In the genomic region with DNA sequence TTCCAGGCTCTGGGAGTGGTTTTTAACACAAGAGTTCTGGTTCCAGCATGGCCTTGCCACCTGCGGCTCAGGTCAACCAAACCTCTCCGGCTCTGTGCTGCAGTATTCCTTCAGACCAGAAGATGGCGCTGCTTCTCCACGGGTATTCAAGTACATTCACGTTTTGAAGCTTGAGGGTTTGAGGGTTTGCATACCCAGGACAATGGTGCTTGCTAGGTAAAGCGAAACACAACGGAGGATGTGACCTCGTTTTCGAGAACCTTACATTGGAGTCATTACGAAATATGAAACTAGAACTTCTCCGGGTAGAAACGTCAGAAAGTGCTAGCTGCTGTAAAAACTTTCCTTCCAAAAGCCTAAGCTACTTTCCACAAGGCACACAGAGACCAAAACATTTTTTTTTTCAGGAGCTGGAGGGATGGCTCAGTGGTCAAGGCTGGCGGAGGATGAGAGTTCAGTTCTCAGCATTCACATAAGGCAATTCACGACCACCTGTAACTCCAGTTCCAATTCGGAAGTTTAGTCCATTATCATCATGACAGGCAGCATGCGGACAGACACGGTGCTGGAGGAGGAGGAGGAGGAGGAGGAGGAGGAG, we compare ENCODE assay signal across 8 mouse cellular contexts. TPM values are rescaled to one million over a fixed set of nuclear protein-coding genes. Genes with fewer than 3 reads are reported as not detected.
DNase-seq lines count a peak whose midpoint lies in the region; ATAC-seq and TF ChIP-seq lines count a peak whose summit lies in the region.

No protein-coding gene starts in this region.

- TF ChIP-seq POLR2A in heart, adult 2 months (IDR thresholded peaks at IDR 0.05; ENCODE audit: insufficient read depth, low read depth, low read length) = no peak
- TF ChIP-seq POLR2A in kidney, adult 2 months (IDR thresholded peaks at IDR 0.05; ENCODE audit: low read depth, low read length) = no peak
- TF ChIP-seq POLR2A in limb, embryonic 14.5 days (IDR thresholded peaks at IDR 0.05; ENCODE audit: borderline replicate concordance, extremely low read depth, insufficient read depth, insufficient read length) = no peak

- H3K9me3 ChIP-seq in embryonic facial prominence, embryonic 13.5 days = no peaks in the 10 kb centered on the region
- H3K9me3 ChIP-seq in limb, embryonic 14.5 days (ENCODE audit: control insufficient read depth, low read length) = no peaks in the 10 kb centered on the region
- no peaks in the 10 kb centered on the region for H3K9me3 ChIP-seq in midbrain, embryonic 16.5 days (replicated peaks; ENCODE audit: control insufficient read depth, low read length, poor library complexity, severe bottlenecking)

- H3K4me1 ChIP-seq in embryonic facial prominence, embryonic 13.5 days = peaks cover 9% of the 10 kb centered on the region
- peaks cover 2% of the 10 kb centered on the region for H3K4me1 ChIP-seq in heart, adult 2 months (ENCODE audit: control insufficient read depth, insufficient read depth, low read length)
- peaks cover 3% of the 10 kb centered on the region; the same call in 1 of the 2 replicates for H3K4me1 ChIP-seq in kidney, adult 2 months (ENCODE audit: control insufficient read depth, insufficient read depth, low read length)
- no peaks in the 10 kb centered on the region for H3K4me1 ChIP-seq in limb, embryonic 14.5 days (ENCODE audit: control insufficient read depth, insufficient read depth, low read length)
- peaks cover 3% of the 10 kb centered on the region; the same call in 1 of the 2 replicates for H3K4me1 ChIP-seq in midbrain, embryonic 16.5 days (ENCODE audit: control insufficient read depth, insufficient read depth, low read length)

- H3K4me2 ChIP-seq in embryonic facial prominence, embryonic 13.5 days = peak overlapping the region; percentile 56
- peak overlapping the region; percentile 47 for H3K4me2 ChIP-seq in limb, embryonic 14.5 days (replicated peaks; ENCODE audit: low read depth, low read length, severe bottlenecking)
- peak overlapping the region; percentile 47 for H3K4me2 ChIP-seq in midbrain, embryonic 16.5 days (ENCODE audit: low read length)

- intact Hi-C loops in heart, adult 2 months (cut with DNase I) = loop anchor here (2.0 kb wide), 2 partner anchors 229 to 855 kb away; no protein-coding TSS in a partner anchor

- H3K27ac ChIP-seq in embryonic facial prominence, embryonic 13.5 days = no peak overlapping the region
- H3K27ac ChIP-seq in heart, adult 2 months = no peak overlapping the region
- no peak overlapping the region for H3K27ac ChIP-seq in kidney, adult 2 months (ENCODE audit: insufficient read depth, low read depth, low read length)
- H3K27ac ChIP-seq in limb, embryonic 14.5 days (replicated peaks; ENCODE audit: low read depth, low read length) = no peak overlapping the region
- H3K27ac ChIP-seq in midbrain, embryonic 16.5 days (ENCODE audit: low read length) = no peak overlapping the region

- no peaks in the 10 kb centered on the region for H3K79me2 ChIP-seq in heart, adult 2 months (replicated peaks; ENCODE audit: control insufficient read depth, insufficient read depth, low read length)

- no peaks in the 10 kb centered on the region for H3K27me3 ChIP-seq in embryonic facial prominence, embryonic 13.5 days
- H3K27me3 ChIP-seq in heart, adult 2 months (ENCODE audit: control insufficient read depth, insufficient read depth, low read length) = no peaks in the 10 kb centered on the region
- H3K27me3 ChIP-seq in kidney, adult 2 months (replicated peaks; ENCODE audit: control insufficient read depth, insufficient read depth, low read length) = no peaks in the 10 kb centered on the region
- H3K27me3 ChIP-seq in limb, embryonic 14.5 days (ENCODE audit: control insufficient read depth, insufficient read depth, low read length) = no peaks in the 10 kb centered on the region
- no peaks in the 10 kb centered on the region for H3K27me3 ChIP-seq in midbrain, embryonic 16.5 days (ENCODE audit: control insufficient read depth, insufficient read depth, low read depth, low read length)

- H3K36me3 ChIP-seq in embryonic facial prominence, embryonic 13.5 days = no peaks in the 10 kb centered on the region
- H3K36me3 ChIP-seq in heart, adult 2 months (ENCODE audit: control insufficient read depth, insufficient read depth, low read length) = no peaks in the 10 kb centered on the region
- H3K36me3 ChIP-seq in kidney, adult 2 months (ENCODE audit: control insufficient read depth, insufficient read depth, low read length) = no peaks in the 10 kb centered on the region
- no peaks in the 10 kb centered on the region for H3K36me3 ChIP-seq in limb, embryonic 14.5 days (ENCODE audit: control insufficient read depth, insufficient read depth, low read length)
- H3K36me3 ChIP-seq in midbrain, embryonic 16.5 days (ENCODE audit: control insufficient read depth, insufficient read depth, low read length) = no peaks in the 10 kb centered on the region

- WGBS in embryonic facial prominence, embryonic 13.5 days = 2% methylated on average over 17 of the region's 17 CpGs
- 2% methylated on average over 17 of the region's 17 CpGs for WGBS in heart, adult 2 months
- WGBS in kidney, adult 2 months = 2% methylated on average over 17 of the region's 17 CpGs
- 2% methylated on average over 17 of the region's 17 CpGs for WGBS in limb, embryonic 14.5 days
- WGBS in midbrain, embryonic 16.5 days = 2% methylated on average over 17 of the region's 17 CpGs

- H3K4me3 ChIP-seq in embryonic facial prominence, embryonic 13.5 days = peak overlapping the region; percentile 29
- H3K4me3 ChIP-seq in heart, adult 2 months = peak overlapping the region; percentile 23; the same call in 1 of the 2 replicates
- H3K4me3 ChIP-seq in kidney, adult 2 months (ENCODE audit: insufficient read depth, low read depth, low read length) = peak overlapping the region; percentile 5; the same call in 1 of the 2 replicates
- peak overlapping the region; percentile 25 for H3K4me3 ChIP-seq in limb, embryonic 14.5 days (replicated peaks; ENCODE audit: low read length)
- peak overlapping the region; percentile 2; the same call in 1 of the 2 replicates for H3K4me3 ChIP-seq in midbrain, embryonic 16.5 days (ENCODE audit: low read depth, low read length)

- TF ChIP-seq CTCF in heart, adult 2 months (IDR thresholded peaks at IDR 0.05) = peak; percentile 100
- TF ChIP-seq CTCF in kidney, adult 2 months (conservative IDR thresholded peaks at IDR 0.05; ENCODE audit: insufficient read depth, insufficient read length, low read depth, low read length) = peak; percentile 97

- peak; percentile 87 for DNase-seq in 3T3-L1 (ENCODE audit: low read depth, low spot score)
- DNase-seq in adrenal gland, postnatal 36 days = peak; percentile 83 to 85
- peak; percentile 78 to 85 for DNase-seq in heart, adult 2 months
- DNase-seq in kidney, adult 2 months = peak; percentile 91
- peak; percentile 69 for DNase-seq in limb, embryonic 14.5 days (ENCODE audit: low spot score)
- DNase-seq in spleen, postnatal 10 days (ENCODE audit: low spot score in 2 of 2) = peak; percentile 80 to 89

- no peak overlapping the region for H3K9ac ChIP-seq in embryonic facial prominence, embryonic 13.5 days
- no peak overlapping the region; the same call in none of the 2 replicates for H3K9ac ChIP-seq in heart, adult 2 months (ENCODE audit: low read depth, low read length)
- peak overlapping the region; percentile 34; the same call in 1 of the 2 replicates for H3K9ac ChIP-seq in limb, embryonic 14.5 days (ENCODE audit: low read depth, low read length, severe bottlenecking)
- H3K9ac ChIP-seq in midbrain, embryonic 16.5 days (ENCODE audit: low read depth, low read length) = no peak overlapping the region

- peak; percentile 79; the same call in 1 of the 2 replicates for TF ChIP-seq EP300 in heart, adult 2 months (IDR thresholded peaks at IDR 0.05; ENCODE audit: insufficient read depth, low read depth, low read length)

- no peak for ATAC-seq in embryonic facial prominence, embryonic 13.5 days (ENCODE audit: insufficient number of reproducible peaks, insufficient read depth, low FRiP score, low TSS enrichment, low read depth)
- no peak for ATAC-seq in limb, embryonic 14.5 days (ENCODE audit: low FRiP score, low read depth)
- ATAC-seq in midbrain, embryonic 16.5 days = no peak

RNA-seq across cellular contexts. Expression of a gene that starts 19.5 kb away (rescaled TPM):
- 100 to 1,000 TPM; 200 to 233 TPM for total RNA-seq in adrenal gland, postnatal 36 days (2021)
- 20.8 and 23.3 TPM in 2 replicates for polyA plus RNA-seq in embryonic facial prominence, embryonic 13.5 days (2015; fragmentation: Nextera tagmentation; extraction: Ambion mirVana)
- 100 to 1,000 TPM; 361 to 396 TPM for total RNA-seq in heart, adult 2 months (2021)
- polyA plus RNA-seq in heart, adult 2 months (2012; rRNA removed) = 225 and 357 TPM in 2 replicates
- polyA plus RNA-seq in kidney, adult 2 months (2012; rRNA removed) = 136 and 169 TPM in 2 replicates
- 71.7 and 84.3 TPM in 2 replicates for polyA plus RNA-seq in limb, embryonic 14.5 days (2012; rRNA removed)
- polyA plus RNA-seq in limb, embryonic 14.5 days (2014; fragmentation: Nextera tagmentation; extraction: Ambion mirVana) = 12.8 and 13.7 TPM in 2 replicates
- polyA plus RNA-seq in midbrain, embryonic 16.5 days (2015; fragmentation: Nextera tagmentation; extraction: Ambion mirVana) = 57.3 and 58.8 TPM in 2 replicates

RNA-seq across cellular contexts. Expression of a gene that starts 47.0 kb away (rescaled TPM):
- total RNA-seq in adrenal gland, postnatal 36 days (2021) = not detected
- polyA plus RNA-seq in embryonic facial prominence, embryonic 13.5 days (2015; fragmentation: Nextera tagmentation; extraction: Ambion mirVana) = not detected in 2 replicates
- total RNA-seq in heart, adult 2 months (2021) = not detected
- not detected in 2 replicates for polyA plus RNA-seq in heart, adult 2 months (2012; rRNA removed)
- not detected in 2 replicates for polyA plus RNA-seq in kidney, adult 2 months (2012; rRNA removed)
- not detected in 2 replicates for polyA plus RNA-seq in limb, embryonic 14.5 days (2012; rRNA removed)
- not detected in 2 replicates for polyA plus RNA-seq in limb, embryonic 14.5 days (2014; fragmentation: Nextera tagmentation; extraction: Ambion mirVana)
- 0.20 TPM in 2 replicates for polyA plus RNA-seq in midbrain, embryonic 16.5 days (2015; fragmentation: Nextera tagmentation; extraction: Ambion mirVana)
